Mouse (Mus musculus) cerebellum, postnatal 14 days (tissue): Measurements from ENCODE around the gene Ednra.
A peak's percentile ranks its signal among the peaks of the same experiment; 100 is the strongest.
"Not testable (repeated sequence)": the region's sequence is repeated elsewhere in the genome, so short reads cannot be mapped to it uniquely, and the experiment has no call there.

Experiments used
- DNase-seq, 2 experiments: peaks; one replicate each; pipeline ENCODE4 v3.0.0; 2021; ENCODE audit warnings: mixed read lengths in 2 of 2

Ednra gene

DNA sequence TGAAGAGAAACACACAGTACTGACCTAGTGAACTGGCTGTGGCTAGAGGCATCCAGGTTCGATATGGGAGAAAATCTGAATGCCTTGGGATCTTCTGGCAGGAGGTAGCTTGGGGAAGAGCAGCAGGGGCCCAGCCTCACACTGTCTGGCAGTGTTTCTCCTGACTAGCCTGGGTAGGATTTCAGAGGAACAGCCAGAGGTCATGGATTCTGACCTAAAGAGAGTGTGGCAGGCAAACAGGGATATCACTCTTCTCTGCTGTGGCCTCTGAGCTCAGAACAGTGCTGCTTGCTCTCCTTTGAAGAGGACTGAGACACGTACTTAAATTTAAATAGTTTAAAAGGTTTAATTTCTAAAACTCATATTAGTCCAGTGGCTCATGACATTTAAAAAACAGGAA, 7.2 kb downstream of the Ednra start:
- DNase-seq: no peak

DNA sequence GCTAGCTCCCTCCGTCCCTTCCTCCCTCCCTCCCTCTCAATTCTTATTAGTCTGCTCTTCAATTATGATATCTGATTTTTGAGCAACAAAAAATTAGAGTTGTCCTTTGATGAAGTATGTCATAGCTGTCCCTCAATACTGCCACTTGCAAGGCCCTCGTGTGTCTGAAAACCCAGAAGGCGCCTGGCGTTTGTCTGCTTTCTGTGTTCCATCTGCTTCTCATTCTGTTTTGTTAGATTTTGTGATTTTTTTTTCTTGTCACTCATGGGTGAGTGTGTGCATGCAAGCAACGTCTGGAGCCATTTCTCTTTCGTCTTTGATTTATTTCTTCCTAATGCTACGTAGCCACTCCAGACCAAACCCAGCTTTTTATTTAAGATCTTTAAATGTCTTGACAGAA, 9.8 kb downstream of the Ednra start:
- DNase-seq: no peak

DNA sequence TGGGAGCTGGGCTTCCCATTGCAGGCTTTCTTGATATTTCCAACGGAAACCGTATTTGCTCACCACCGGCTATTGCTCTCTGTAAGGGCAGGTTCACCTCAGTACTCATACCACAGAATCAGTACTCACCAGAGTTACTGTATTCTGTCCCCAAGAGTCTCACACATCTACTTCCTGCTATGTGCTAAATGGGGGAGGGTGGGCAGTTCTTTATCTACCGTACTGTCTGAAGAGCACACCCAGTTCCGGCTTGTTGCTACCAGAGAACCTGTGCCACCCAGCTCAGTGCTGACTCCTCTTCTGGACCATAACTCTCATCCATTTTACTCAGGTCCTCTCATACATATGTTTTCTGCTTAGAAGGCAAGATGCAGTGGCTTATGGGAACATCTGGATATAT, 10.6 kb downstream of the Ednra start:
- DNase-seq: no peak

DNA sequence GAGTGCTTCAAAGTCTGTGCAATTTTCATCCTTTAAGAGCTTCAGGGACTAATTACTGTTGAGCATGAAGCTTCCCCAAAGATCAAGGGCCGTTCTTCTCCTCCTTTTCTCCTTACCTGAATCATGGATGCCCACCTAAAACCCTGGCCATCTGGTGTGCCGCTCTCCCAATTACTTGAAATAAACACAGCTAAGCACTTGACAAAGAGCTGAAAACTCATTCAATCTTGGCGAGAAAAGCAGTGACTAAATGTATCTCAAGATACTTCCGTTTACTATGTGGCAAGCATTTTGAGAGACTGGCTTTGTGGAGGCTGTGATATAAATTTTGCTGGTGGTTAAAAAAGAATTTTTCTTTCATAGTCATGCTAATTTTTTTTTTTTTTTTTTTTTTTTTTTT, 19.5 kb downstream of the Ednra start:
- no peak for DNase-seq

DNA sequence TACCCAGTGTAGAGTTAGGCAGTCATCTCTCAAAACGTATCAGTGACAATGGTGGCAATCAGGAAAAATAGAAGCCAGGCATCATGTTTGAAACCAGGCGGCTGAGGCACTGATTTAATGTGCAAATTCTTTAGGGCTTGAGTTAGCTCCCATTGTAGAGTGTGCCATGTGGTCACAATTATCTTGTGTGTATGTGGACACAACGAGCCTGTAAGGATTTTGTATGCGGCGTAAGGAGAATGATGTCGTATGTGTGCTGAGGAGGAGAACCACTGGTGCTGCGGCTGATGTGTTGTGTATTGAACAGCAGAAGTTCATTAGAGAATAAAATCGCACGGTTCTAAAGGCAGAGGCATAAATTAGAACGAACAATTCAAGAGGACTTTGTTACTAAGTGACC, 26.2 kb downstream of the Ednra start:
- no peak for DNase-seq

DNA sequence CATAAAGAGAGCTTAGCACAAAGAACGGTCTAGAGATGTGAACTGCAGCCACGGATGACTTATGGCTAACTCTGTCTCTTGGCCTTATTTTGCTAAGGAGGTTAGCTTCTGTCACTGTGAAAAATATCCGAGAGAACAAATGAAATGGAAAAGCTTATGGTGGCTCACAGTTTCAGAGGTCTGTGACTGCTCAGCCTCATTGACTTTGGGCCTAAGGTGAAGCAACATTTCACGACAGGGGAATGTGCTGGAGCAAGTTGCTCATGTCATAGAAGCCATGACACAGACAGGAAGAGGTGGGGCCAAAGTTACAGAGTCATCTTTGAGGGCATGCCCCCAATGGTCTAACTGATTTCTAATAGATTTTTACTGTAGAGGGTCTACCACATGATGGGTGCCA, 28.1 kb downstream of the Ednra start:
- no peak for DNase-seq

DNA sequence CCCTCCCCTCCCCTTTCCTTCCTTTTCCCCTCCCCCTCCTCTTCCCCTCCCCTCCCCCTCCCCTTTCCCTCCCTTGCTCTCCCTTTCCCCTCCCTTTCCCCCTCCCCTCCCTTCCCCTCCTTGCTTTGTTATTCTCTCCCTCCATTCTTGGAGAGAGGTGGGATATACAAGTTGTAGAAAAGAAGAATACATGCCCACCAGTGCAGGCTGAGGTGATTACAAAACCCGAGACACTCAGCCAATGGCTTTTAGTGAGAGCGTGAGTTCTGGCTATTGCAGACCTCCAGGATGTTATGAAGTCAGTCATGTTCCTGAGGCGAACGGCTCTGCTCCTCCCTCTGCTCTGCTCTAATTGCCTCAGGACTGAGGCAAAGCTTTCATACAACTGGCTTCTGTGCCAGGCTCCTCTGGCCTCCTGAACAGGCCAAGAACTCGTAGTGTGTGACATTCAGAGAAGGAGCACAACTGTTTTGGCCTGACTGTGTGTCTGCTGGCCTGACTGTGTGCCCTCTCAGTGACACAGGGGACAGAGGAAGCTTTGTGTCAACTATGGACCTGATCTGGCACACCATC, 28.7 kb downstream of the Ednra start:
- DNase-seq: no peak

DNA sequence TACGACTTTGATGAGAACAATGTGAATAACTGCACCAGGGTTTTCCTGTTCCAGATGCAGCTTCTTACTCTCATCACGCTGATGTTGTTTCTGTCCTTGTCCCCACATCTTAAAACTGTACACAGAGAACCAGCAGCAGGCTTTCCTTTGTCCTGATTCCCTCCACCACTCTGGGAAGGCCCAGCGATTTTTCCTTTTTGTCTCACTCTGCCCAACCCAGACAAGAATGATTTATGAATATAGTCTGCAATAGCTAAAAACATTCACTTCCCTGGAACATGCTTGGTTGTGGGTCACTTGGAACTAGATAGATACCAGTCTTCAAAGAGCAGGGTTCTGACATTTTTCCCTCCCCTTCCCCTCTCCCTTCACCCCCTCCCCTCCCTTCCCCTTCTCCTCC, 29.2 kb downstream of the Ednra start:
- no peak for DNase-seq

DNA sequence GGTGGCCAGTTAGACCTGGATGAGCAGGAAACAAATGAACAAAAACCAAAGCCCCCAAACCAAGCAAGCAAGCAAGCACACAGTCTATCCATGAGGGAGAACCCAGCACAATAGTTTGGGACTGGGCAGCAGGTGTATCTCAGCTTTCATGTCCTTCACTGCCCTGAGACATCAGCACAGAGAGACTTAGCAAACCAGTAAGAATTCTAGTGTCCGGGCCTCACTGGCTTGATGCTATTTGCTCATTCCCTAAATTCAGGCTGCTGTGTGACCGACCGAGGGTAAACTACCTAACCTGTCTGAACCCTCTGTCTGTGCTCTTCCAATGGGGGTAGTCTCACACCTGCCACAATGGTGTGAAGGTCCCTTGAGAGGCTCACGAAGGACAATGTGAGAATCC, 29.7 kb downstream of the Ednra start:
- DNase-seq: no peak

DNA sequence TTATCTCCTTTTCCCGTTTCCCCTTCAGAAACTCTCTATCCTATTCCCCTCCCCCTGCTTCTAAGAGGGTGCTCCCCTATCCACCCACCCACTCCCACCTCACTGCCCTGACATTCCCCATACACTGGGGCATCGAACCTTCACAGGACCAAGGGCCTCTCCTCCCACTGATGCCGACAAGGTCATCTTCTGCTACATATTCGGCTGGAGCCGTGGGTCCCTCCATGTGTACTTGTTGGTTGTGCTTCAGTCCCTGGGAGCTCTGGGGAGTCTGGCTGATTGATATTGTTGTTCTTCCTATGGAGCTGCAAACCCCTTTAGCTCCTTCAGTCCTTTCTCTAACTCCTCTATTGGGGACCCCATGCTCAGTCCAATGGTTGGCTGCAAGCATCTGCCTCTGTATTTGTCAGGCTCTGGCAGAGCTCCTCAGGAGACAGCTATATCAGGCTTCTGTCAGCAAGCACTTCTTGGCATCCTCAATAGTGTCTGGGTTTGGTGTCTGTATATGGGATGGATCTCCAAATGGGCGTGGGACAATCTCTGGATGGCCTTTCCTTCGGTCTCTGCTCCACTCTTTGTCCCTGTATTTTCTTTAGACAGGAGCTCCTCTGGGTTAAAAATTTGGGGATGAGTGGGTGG, 34.7 kb downstream of the Ednra start:
- not testable (repeated sequence) for DNase-seq

DNA sequence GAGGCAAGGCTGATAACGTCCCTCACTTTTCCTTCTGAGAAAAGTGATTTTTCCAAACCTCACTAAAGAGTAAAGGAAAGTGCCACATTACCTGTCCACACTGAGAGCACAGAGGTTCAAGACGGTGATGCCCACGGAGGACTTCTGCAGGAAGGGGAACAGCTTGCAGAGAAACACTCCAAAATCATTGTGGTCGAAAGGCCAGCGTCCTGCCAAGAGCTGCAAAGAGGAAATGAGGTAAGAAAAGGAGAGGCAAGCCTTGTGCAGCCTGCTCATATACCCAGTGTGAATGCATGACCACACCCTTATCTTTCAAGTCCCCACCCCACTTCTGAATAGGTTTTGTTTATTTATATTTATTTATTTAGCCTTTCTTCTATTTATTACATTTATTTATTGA, 35.3 kb downstream of the Ednra start:
- DNase-seq: no peak

DNA sequence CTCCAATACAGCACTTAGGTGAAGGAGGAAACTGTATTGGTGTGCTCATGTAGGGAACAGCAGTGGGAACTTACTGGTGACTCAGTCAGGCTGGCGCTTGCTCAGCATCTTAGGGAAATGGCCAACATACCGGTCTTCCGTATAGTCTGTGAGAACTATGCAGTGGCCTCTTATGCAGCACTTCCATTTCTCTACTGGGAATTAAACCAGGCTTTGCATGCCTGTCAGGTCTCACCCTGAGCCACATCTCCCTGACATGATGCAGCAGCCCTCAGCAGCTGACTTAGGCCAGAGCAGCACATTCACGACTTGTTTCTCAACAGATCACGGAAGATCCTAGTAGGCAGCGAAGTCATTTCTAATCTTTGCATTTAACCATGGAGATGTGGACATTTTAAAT, 39.9 kb downstream of the Ednra start:
- no peak for DNase-seq

DNA sequence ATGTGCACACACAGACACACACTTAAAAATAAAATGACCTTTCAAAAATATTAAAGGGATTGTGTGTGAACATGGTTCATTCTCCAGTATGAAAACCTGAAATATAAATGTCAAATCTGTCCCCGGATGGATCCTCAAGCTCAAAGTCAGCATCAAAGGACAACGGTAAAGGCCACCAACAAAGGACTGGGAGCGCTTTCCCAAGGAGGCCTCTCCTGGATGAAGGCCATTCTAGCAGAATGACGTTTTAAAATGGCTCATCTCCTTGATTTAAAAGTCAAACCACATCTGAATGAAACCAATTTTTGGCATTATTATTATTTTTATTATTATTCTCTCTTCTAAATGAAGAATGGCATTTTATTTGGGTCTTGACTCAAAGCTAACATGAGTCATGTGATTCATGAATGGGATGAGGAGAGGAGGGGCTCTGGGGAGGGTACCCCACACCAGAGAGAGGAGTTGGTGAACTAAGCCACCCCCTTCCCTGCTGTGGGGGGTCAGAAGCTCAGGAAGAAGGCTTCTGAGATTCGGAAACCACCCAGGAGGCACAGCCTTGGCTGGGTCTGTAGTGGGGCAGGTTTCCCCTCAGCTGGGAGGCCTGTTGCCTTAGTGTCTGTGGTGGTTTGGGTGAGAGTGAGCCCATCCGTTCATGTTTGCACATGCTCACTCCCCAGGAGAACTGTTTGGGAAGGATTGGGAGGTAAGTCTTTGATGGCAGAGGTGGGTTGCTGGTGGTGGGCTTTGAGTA, 40.7 kb downstream of the Ednra start:
- no peak for DNase-seq

DNA sequence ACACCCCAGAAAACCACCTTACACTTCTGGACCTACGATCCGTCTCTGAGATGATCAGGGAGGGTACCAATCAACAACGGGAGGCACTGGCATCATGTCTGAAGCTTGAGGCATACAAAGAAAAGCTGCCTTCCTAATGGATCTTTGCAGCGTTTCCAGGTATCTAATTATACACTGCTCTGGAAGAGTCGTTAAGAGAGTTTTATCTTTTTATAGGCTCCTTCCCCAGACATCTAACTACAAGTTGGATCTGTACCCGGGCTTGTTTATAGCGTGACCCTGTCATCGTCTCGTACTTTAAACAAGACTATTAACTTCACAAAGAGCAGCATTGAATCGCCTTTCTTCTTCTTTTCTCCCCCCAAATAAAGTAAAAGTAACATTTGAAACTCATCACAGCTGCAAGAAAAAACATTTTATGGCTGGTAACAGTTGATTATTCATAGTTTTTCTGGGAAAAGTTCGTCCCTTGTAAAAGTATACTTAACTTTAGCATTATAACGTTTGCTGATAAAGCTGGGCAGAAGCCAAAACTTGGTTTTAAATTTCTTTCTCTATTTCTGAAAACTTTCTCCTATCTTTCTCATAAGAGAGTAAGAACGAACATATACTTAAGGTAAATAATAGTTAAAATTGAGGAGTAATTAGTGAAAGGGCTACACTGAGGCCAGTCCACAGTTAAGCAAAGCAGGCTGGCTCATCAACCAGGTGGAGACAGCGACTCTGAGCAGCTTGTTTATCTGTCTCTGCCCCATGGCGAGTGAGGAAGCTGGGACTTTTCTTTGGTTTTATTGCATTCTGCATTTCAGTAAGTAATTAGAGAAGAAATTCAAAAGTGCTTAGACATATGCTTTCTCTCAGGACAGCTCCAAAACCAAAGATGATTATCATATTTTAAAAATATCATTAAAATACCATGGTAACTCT, 42.0 kb downstream of the Ednra start:
- no peak for DNase-seq

DNA sequence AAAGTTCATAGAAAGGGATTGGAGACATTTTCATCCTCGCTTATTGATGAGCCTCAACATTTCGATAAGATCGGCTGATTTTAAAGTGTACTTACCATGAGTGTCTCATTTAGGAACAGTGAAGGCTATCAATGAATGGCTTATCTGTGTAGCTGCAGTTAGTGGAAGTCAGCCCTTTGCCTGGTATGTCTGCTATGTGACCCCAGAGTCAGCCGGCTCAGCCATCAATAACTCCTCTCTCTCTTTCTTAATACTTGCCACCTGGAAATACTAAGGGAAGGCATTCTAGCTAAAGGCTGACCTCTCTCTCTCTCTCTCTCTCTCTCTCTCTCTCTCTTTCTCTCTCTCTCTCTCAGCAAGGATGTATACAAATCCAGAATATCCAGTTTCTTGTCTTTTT, 52.2 kb downstream of the Ednra start:
- DNase-seq: no peak

DNA sequence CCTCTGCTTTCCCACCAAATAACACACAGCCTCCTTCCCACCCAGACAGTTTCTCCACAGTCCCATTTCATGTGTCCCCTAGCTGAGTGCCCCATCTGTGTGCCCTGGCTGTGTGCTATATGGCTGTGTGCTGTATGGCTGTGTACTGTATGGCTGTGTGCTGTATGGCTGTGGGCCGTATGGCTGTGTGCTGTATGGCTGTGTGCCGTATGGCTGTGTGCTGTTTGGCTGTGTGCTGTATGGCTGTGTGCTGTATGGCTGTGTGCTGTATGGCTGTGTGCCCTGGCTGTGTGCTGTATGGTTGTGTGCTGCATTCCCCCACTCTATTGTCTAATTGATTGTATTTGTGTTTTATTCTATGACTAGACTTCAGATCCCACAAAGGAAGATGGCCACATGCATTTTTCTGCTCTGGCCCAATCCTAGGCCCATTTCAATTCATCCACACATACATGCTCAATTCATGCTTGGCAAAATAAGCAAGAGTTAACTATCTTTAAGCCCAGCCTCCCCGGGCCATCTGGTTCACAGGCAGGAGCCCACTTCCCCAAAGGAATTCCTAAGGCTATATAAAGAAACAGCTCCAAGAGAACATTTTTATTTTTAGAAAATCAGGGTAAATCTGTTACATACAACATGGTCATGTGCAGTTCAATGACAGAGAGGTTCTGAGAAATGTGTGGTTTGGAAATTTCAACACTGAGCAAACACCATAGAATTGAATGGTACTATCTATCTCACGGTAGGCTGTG, 53.5 kb downstream of the Ednra start:
- DNase-seq: peak in 1 of 2 experiments; percentile 8

DNA sequence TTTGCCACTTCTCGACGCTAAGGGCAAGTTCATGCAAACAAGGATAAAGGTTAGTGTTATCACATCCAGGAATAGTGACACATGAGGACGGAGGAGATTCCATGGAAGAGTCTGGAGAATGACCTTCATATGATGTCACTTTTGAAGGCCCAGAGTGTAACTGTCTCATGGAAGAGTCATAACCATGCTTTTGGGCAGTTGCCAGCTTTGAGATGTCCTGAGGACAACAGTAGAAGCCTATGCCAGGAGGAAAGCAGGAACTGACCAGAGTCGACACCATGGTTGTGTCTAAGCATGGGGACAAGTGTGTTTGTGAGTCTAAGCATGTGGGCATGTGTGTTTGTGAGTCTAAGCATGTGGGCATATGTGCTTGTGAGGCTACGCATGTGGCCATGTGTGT, 56.3 kb downstream of the Ednra start:
- DNase-seq: no peak

DNA sequence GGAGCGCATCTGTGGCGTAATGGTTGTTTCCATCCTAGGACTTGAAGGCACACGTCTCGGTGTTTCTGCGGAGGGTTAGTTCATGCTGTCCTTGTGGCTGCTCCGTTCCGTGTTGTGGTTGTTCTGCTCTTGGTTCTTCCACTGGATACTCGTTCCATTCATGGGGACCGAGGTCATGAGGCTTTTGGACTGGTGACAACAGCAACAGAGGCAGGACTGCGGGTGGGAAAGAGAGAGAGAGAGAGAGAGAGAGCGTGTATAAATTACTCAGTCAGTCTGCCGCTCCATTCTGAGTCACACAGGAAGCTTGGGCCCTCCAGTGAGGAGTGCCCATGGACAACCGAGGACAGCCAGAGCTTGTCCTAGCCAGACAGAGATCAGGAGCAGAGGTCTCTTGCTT, 59.4 kb downstream of the Ednra start:
- DNase-seq: no peak

DNA sequence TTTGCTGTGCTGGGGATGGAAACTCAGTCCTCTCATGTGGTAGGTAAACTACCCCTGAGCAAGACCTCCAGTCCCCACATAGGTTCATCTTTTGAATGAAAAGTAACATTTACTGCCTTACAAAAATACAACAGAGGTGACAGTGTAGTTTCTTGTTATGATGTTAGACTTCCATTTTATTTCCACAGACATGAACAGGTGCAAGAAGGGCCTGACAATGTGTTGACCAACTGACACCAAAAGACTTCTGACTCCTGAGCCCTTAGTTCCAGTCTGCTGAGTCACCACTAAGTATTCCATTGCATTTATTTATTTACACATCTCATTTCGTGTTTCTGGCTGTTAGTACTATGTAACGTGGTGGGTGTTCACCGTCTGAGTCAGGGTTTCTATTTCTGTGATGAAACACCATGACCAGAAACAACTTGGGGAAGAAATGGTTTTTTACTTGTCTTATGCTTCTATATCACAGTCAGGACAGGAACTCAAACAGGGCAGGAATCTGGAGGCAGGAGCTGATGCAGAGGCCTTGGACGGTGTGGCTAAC, 64.7 kb downstream of the Ednra start:
- DNase-seq: no peak

DNA sequence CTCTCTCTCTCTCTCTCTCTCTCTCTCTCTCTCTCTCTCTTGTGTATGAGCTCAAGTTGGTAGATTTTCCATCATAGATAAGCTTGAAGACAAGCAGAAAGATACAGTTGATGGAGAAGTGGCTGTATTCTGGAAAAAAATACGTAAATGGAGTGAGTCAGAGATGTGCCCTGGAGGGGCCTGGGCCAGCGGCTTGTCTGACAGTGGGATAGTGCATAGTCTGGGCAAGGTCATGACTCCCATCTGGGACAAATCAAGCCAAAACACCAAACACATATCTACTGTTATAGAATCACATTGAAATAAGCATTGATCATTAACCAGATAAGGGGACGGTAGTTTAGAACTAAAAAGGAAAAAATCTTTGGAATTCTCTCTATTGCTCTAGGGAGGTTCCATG, 65.9 kb downstream of the Ednra start:
- no peak for DNase-seq

DNA sequence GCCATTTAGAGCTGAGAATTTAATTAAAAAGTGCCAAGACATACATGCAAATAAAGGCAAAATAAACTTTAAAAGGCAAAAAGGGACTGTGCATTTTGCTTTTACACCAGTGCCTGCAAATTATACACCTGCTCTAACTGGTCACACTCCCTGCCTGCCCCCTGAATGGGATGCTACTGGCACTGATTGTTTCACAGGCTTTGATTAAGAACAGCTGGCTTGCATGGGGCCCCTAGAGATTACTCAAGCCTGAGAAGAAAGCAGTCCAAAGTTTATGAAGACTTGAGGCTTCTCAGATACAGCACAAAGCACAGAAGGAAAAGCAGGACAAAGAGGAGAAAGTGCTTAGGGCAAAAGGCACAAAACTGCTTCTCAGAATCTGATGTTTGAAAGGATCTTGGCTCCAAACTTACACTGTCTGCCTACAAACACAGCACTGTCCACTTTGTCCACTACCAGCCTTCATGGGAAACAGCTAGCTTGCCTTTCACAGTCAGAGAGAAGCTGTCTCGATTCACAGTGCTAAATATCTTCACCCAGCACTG, 73.5 kb downstream of the Ednra start:
- no peak for DNase-seq
